ENCODE assay signal across 23 mouse cellular contexts in the genomic region with DNA sequence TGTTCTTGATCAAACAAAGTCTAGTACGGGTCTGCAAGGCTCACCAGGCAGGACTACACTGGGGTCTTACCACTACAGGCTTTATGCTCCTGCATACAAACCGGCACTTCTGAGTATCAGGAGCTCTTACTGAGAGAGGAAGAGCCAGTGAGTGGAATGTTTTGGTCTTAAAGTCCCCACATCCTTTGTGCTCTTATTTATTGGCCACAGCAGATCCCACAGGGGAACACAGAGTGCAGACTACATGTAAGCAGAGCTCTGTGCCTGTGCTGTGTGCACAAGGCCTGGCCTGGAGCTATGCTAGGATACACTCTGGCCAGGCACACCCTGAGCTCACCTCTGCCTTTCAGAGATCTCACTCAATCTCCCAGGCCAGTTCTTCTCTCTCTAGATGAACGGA.
"Had no signal": no experiment of that assay in that cellular context is flagged by ENCODE, and none has a peak within 500 bp of the region (broad histone marks: within the 10 kb centered on the region; RNA-seq: fewer than 3 reads in every experiment).

No protein-coding gene starts in this region.

- H3K27ac ChIP-seq: heart, embryonic 10.5 days; hindbrain, embryonic 12.5 days; hindbrain, embryonic 14.5 days; kidney, embryonic 15.5 days; kidney, postnatal 0 days; limb, embryonic 10.5 days; limb, embryonic 12.5 days; liver, embryonic 12.5 days; liver, embryonic 14.5 days had no signal

- H3K4me3 ChIP-seq: heart, embryonic 10.5 days; heart, embryonic 12.5 days; hindbrain, embryonic 12.5 days; kidney, embryonic 15.5 days; left cerebral cortex, adult 2 months; limb, embryonic 10.5 days; limb, embryonic 12.5 days; liver, embryonic 12.5 days had no signal

- DNase-seq: gastrocnemius, postnatal 14 days; gastrocnemius, postnatal 36 days; heart, adult 18-20 months; heart, postnatal 10 days; kidney, adult 11 months; kidney, adult 2 months; kidney, adult 9 months; kidney, postnatal 14 days; kidney, postnatal 36 days; liver had no signal

- H3K36me3 ChIP-seq: heart, embryonic 10.5 days; heart, embryonic 12.5 days; hindbrain, embryonic 12.5 days; kidney, embryonic 15.5 days; limb, embryonic 10.5 days; limb, embryonic 12.5 days; liver, embryonic 12.5 days had no signal

- ATAC-seq: hindbrain, embryonic 16.5 days; intestine, embryonic 16.5 days; liver, embryonic 12.5 days had no signal

- H3K27me3 ChIP-seq: heart, embryonic 12.5 days; hindbrain, embryonic 12.5 days; kidney, embryonic 15.5 days; limb, embryonic 12.5 days; liver, embryonic 12.5 days had no signal

- H3K4me1 ChIP-seq: heart, embryonic 10.5 days; heart, embryonic 12.5 days; hindbrain, embryonic 12.5 days; kidney, embryonic 15.5 days; limb, embryonic 10.5 days; limb, embryonic 12.5 days; liver, embryonic 12.5 days had no signal

- H3K4me2 ChIP-seq: heart, embryonic 12.5 days; hindbrain, embryonic 12.5 days; hindbrain, embryonic 14.5 days; kidney, embryonic 15.5 days; limb, embryonic 12.5 days; liver, embryonic 12.5 days had no signal

- H3K9me3 ChIP-seq: heart, embryonic 10.5 days; hindbrain, embryonic 12.5 days; kidney, embryonic 15.5 days; limb, embryonic 10.5 days; limb, embryonic 12.5 days; liver, embryonic 12.5 days had no signal

- H3K9ac ChIP-seq: heart, embryonic 12.5 days; hindbrain, embryonic 12.5 days; hindbrain, embryonic 14.5 days; kidney, embryonic 15.5 days; limb, embryonic 12.5 days; liver, embryonic 12.5 days; liver, embryonic 14.5 days had no signal
